Mouse (Mus musculus) CH12.LX (cell line): ENCODE results near the gene Babam2. TPM values are rescaled to one million over a fixed set of nuclear protein-coding genes. Genes with fewer than 3 reads are reported as not detected.

Source experiments
- DNase-seq: peaks from one replicate; pipeline ENCODE4 v3.0.0-alpha.2; 2013; ENCODE audit errors: extremely low read depth
- H3K27ac ChIP-seq: 2 replicates; pipeline ENCODE4 v1.5.1; 2012; ENCODE audit warnings: low read depth, mild to moderate bottlenecking, control low read depth, moderate library complexity; ENCODE audit not compliant: insufficient read depth
- H3K27me3 ChIP-seq: replicated peaks from 2 replicates; pipeline ENCODE3; 2012; ENCODE audit warnings: inconsistent platforms
- H3K36me3 ChIP-seq, 2 experiments: replicated peaks in 1 of 2; 2 replicates each; pipeline versions ENCODE3 to v1.6.1; 2012; ENCODE audit warnings: inconsistent platforms in 1 of 2, low read length in 1 of 2, mild to moderate bottlenecking in 1 of 2, mixed read lengths in 1 of 2, moderate library complexity in 1 of 2; ENCODE audit not compliant: control insufficient read depth in 1 of 2, insufficient read depth in 1 of 2
- H3K4me1 ChIP-seq, 2 experiments: 2 replicates each; pipeline ENCODE4 v1.6.1; 2012; ENCODE audit warnings: inconsistent platforms in 1 of 2, moderate library complexity in 1 of 2; ENCODE audit not compliant: insufficient read depth in 2 of 2, control insufficient read depth in 1 of 2
- H3K4me2 ChIP-seq: 2 replicates; pipeline ENCODE4 v1.6.1; 2012; ENCODE audit warnings: low read depth, mild to moderate bottlenecking, control low read depth; ENCODE audit not compliant: poor library complexity, insufficient read depth, severe bottlenecking
- H3K4me3 ChIP-seq, 3 experiments: fragments of 150-350 bp in 1 of 3; sonication (generic) in 1 of 3; replicated peaks in 1 of 3; 2 replicates each; pipeline versions ENCODE3 to v1.5.1; 2011 to 2012; ENCODE audit warnings: low read depth in 2 of 3, low read length in 2 of 3, mild to moderate bottlenecking in 2 of 3, moderate library complexity in 2 of 3, control low read depth in 1 of 3, improper control_type of control experiment in 1 of 3, inconsistent platforms in 1 of 3, mixed read lengths in 1 of 3; ENCODE audit not compliant: poor library complexity in 1 of 3
- H3K79me2 ChIP-seq: replicated peaks from 2 replicates; pipeline ENCODE4 v1.6.1; 2012; ENCODE audit warnings: mild to moderate bottlenecking, moderate library complexity; ENCODE audit not compliant: control insufficient read depth, poor library complexity, insufficient read depth, severe bottlenecking; ENCODE audit errors: extremely low read depth
- H3K9ac ChIP-seq: 2 replicates; pipeline ENCODE4 v1.6.1; 2012; ENCODE audit warnings: low read depth, mild to moderate bottlenecking, control low read depth, moderate library complexity; ENCODE audit not compliant: insufficient read depth
- H3K9me3 ChIP-seq: replicated peaks from 2 replicates; pipeline ENCODE3; 2012; ENCODE audit warnings: low read length, inconsistent platforms, mixed read lengths
- BHLHE40 ChIP-seq: IDR thresholded peaks from 2 replicates; pipeline ENCODE4 v1.6.1; 2011; ENCODE audit warnings: mild to moderate bottlenecking, low read depth, low read length, improper control_type of control experiment
- CTCF ChIP-seq, 2 experiments: IDR thresholded peaks in 1 of 2; conservative IDR thresholded peaks in 1 of 2; 2 replicates each; pipeline ENCODE4 v1.5.1; 2011 to 2012; ENCODE audit warnings: low read depth in 2 of 2, low read length in 2 of 2, improper control_type of control experiment in 1 of 2, inconsistent platforms in 1 of 2, mild to moderate bottlenecking in 1 of 2, moderate library complexity in 1 of 2
- E2F4 ChIP-seq: IDR thresholded peaks from 2 replicates; pipeline ENCODE4 v1.6.1; 2011; ENCODE audit warnings: low read depth, low read length, improper control_type of control experiment; ENCODE audit not compliant: insufficient replicate concordance
- EP300 ChIP-seq: IDR thresholded peaks from 2 replicates; pipeline ENCODE4 v1.6.1; 2011; ENCODE audit warnings: low read length, improper control_type of control experiment
- HCFC1 ChIP-seq: IDR thresholded peaks from 2 replicates; pipeline ENCODE4 v1.6.1; 2012; ENCODE audit warnings: low read depth, mild to moderate bottlenecking, inconsistent platforms, low read length, improper control_type of control experiment
- MAFK ChIP-seq: IDR thresholded peaks from 2 replicates; pipeline ENCODE4 v1.6.1; 2011; ENCODE audit warnings: low read length, improper control_type of control experiment; ENCODE audit not compliant: insufficient replicate concordance
- MAZ ChIP-seq: IDR thresholded peaks from 2 replicates; pipeline ENCODE4 v1.6.1; 2012; ENCODE audit warnings: low read depth, mild to moderate bottlenecking, inconsistent platforms, low read length, improper control_type of control experiment, moderate library complexity
- MEF2A ChIP-seq: IDR thresholded peaks from 2 replicates; pipeline ENCODE4 v1.6.1; 2014; ENCODE audit warnings: low read depth, mild to moderate bottlenecking, inconsistent platforms, low read length, improper control_type of control experiment, borderline replicate concordance
- MXI1 ChIP-seq: IDR thresholded peaks from 2 replicates; pipeline ENCODE4 v1.6.1; 2011; ENCODE audit warnings: mild to moderate bottlenecking, low read depth, low read length, improper control_type of control experiment
- NELFE ChIP-seq: IDR thresholded peaks from 2 replicates; pipeline ENCODE4 v1.6.1; 2011; ENCODE audit warnings: low read depth, low read length, improper control_type of control experiment
- USF1 ChIP-seq: IDR thresholded peaks from 2 replicates; pipeline ENCODE4 v1.6.1; 2014; ENCODE audit warnings: low read depth, mild to moderate bottlenecking, inconsistent platforms, low read length, improper control_type of control experiment
- USF2 ChIP-seq: conservative IDR thresholded peaks from 2 replicates; pipeline ENCODE4 v1.6.1; 2011; ENCODE audit warnings: low read depth, low read length, improper control_type of control experiment
- ZMIZ1 ChIP-seq: IDR thresholded peaks from 2 replicates; pipeline ENCODE4 v1.6.1; 2012; ENCODE audit warnings: low read depth, mild to moderate bottlenecking, inconsistent platforms, low read length, improper control_type of control experiment
- ZNF384 ChIP-seq: IDR thresholded peaks from 2 replicates; pipeline ENCODE4 v1.6.1; 2012; ENCODE audit warnings: low read depth, low read length, improper control_type of control experiment, inconsistent platforms
- dilution Hi-C: fragments of 300-500 bp; cut with MboI; formaldehyde crosslinking; loops from 2 replicates; pipeline ENCODE4 v1.14.3; 2020; ENCODE audit warnings: low sequenced_read_pairs; ENCODE audit not compliant: extremely low pct_unique_long_range_greater_than_20kb, extremely low pct_ligation_motif_present
- in situ Hi-C: fragments of 300-500 bp; cut with MboI; formaldehyde crosslinking; loops from 3 replicates; pipeline ENCODE4 v1.14.3; 2019; ENCODE audit warnings: low sequenced_read_pairs, low pct_ligation_motif_present, low pct_unique_long_range_greater_than_20kb, mixed read lengths
- polyA plus RNA-seq: library from polyadenylated mRNA; unstranded; fragments of >175 nt; gene quantifications from 2 replicates; pipeline ENCODE4 v1.2.1, GENCODE M21; 2012; ENCODE audit warnings: low read depth; ENCODE audit not compliant: insufficient read length
- total RNA-seq, 2 experiments: library from RNA; depleted of rRNA; stranded (reverse); fragments of 300-350 nt in 1 of 2; fragments of >200 nt in 1 of 2; gene quantifications; 2 replicates each; pipeline ENCODE4 v1.2.3; 2012 to 2014

The Babam2 gene
- total and polyA plus RNA-seq, 3 experiments, result 38.2 to 78.0 (median 39.8) TPM

GRCm38 (mm10) chr5:32072877-32073276 lies 375.4 kb downstream of the Babam2 start:
- no peak overlapping the region for H3K4me2 ChIP-seq
- no peaks in the 10 kb centered on the region for H3K9me3 ChIP-seq
- no peak overlapping the region for H3K27ac ChIP-seq
- peaks cover 0 to 6% of the 10 kb centered on the region in 2 experiments for H3K36me3 ChIP-seq
- DNase-seq, result no peak
- in situ Hi-C loops, result no loop called here
- H3K79me2 ChIP-seq, result no peaks in the 10 kb centered on the region
- no peak for TF ChIP-seq MAZ
- TF ChIP-seq ZNF384, result no peak
- no peak for TF ChIP-seq USF2
- H3K27me3 ChIP-seq, result no peaks in the 10 kb centered on the region
- no peak overlapping the region for H3K4me3 ChIP-seq
- H3K4me1 ChIP-seq, result peaks cover 4 to 19% of the 10 kb centered on the region in 2 experiments; a peak in 3 of 4 replicates
- H3K9ac ChIP-seq, result no peak overlapping the region
- dilution Hi-C loops, result no loop called here

- no peaks in the 10 kb centered on the region for H3K27me3 ChIP-seq
- no peak for DNase-seq
- peaks cover 4 to 19% of the 10 kb centered on the region in 2 experiments; a peak in 3 of 4 replicates for H3K4me1 ChIP-seq
- H3K9ac ChIP-seq, result no peak overlapping the region
- H3K27ac ChIP-seq, result no peak overlapping the region
- no peak for TF ChIP-seq MAFK
- TF ChIP-seq MEF2A, result no peak
- no peak for TF ChIP-seq CTCF (conservative IDR thresholded peaks at IDR 0.05 in 1 of 2, IDR thresholded peaks at IDR 0.05 in 1 of 2; ENCODE audit: low read depth in 2 of 2, low read length in 2 of 2)
- TF ChIP-seq ZMIZ1, result no peak
- no peak for TF ChIP-seq NELFE
- no peak for TF ChIP-seq USF1
- TF ChIP-seq HCFC1, result no peak
- no peaks in the 10 kb centered on the region for H3K79me2 ChIP-seq
- H3K36me3 ChIP-seq, result peaks cover 0 to 6% of the 10 kb centered on the region in 2 experiments
- dilution Hi-C loops (no loop called here), in situ Hi-C loops (no loop called here)
- H3K9me3 ChIP-seq, result no peaks in the 10 kb centered on the region
- H3K4me3 ChIP-seq, result no peak overlapping the region
- no peak overlapping the region for H3K4me2 ChIP-seq
These were observed 376.6 kb downstream of the Babam2 start for GRCm38 (mm10) chr5:32074053-32074452.

GRCm38 (mm10) chr5:32077139-32077538 lies 379.7 kb downstream of the Babam2 start:
- no peak overlapping the region for H3K4me3 ChIP-seq
- peaks cover 4 to 19% of the 10 kb centered on the region in 2 experiments; a peak in 3 of 4 replicates for H3K4me1 ChIP-seq
- H3K9me3 ChIP-seq, result no peaks in the 10 kb centered on the region
- dilution Hi-C loops, result no loop called here
- H3K4me2 ChIP-seq, result no peak overlapping the region
- no peak for DNase-seq
- TF ChIP-seq E2F4, result no peak
- TF ChIP-seq BHLHE40, result no peak
- no peak for TF ChIP-seq MXI1
- peak; percentile 22; the same call in 1 of the 2 replicates for TF ChIP-seq EP300
- peaks cover 0 to 7% of the 10 kb centered on the region in 2 experiments for H3K36me3 ChIP-seq
- no peak overlapping the region for H3K27ac ChIP-seq
- in situ Hi-C loops, result no loop called here
- H3K79me2 ChIP-seq, result no peaks in the 10 kb centered on the region
- no peak overlapping the region for H3K9ac ChIP-seq
- H3K27me3 ChIP-seq, result no peaks in the 10 kb centered on the region
